Mouse (Mus musculus): ENCODE measurements around the gene Brinp2.

Brinp2 gene

GRCm38 (mm10) chr1:158356051-158356461 lies at the start of gene Brinp2:
Gene Brinp2 (minus strand): TSS chr1:158356326.
- peak; percentile 37 for DNase-seq (ENCODE audit: low spot score)

- no peak for DNase-seq (ENCODE audit: low spot score)
These were observed 44.8 kb upstream of the Brinp2 start for GRCm38 (mm10) chr1:158400898-158401297.

GRCm38 (mm10) chr1:158397058-158397457 lies 40.9 kb upstream of the Brinp2 start:
- no peak for DNase-seq (ENCODE audit: low spot score)

GRCm38 (mm10) chr1:158390693-158391092 lies 34.6 kb upstream of the Brinp2 start:
- DNase-seq (ENCODE audit: low spot score) = no peak

GRCm38 (mm10) chr1:158388995-158389394 lies 32.9 kb upstream of the Brinp2 start:
- no peak for DNase-seq (ENCODE audit: low spot score)

- no peak for DNase-seq (ENCODE audit: low spot score)
These were observed 30.7 kb upstream of the Brinp2 start for GRCm38 (mm10) chr1:158386781-158387180.

- DNase-seq (ENCODE audit: low spot score) = no peak
These were observed 29.2 kb upstream of the Brinp2 start for GRCm38 (mm10) chr1:158385311-158385710.

- DNase-seq (ENCODE audit: low spot score) = no peak
These were observed 27.1 kb upstream of the Brinp2 start for GRCm38 (mm10) chr1:158383210-158383609.

GRCm38 (mm10) chr1:158382277-158382676 lies 26.2 kb upstream of the Brinp2 start:
- DNase-seq (ENCODE audit: low spot score) = no peak

- no peak for DNase-seq (ENCODE audit: low spot score)
These were observed 8.3 kb upstream of the Brinp2 start for GRCm38 (mm10) chr1:158364461-158364860.

- no peak for DNase-seq (ENCODE audit: low spot score)
These were observed 6.4 kb upstream of the Brinp2 start for GRCm38 (mm10) chr1:158362292-158363101.

GRCm38 (mm10) chr1:158361964-158362291 lies 5.8 kb upstream of the Brinp2 start, which contains the start of gene Astn1:
Gene Astn1 (plus strand): TSS chr1:158362273.
- no peak for DNase-seq (ENCODE audit: low spot score)

- DNase-seq (ENCODE audit: low spot score) = no peak
These were observed 712 bp downstream of the Brinp2 start for GRCm38 (mm10) chr1:158355177-158356050.

- DNase-seq (ENCODE audit: low spot score) = no peak
These were observed 2.3 kb downstream of the Brinp2 start for GRCm38 (mm10) chr1:158353656-158354371.

GRCm38 (mm10) chr1:158343243-158343714 lies 12.8 kb downstream of the Brinp2 start:
- no peak for DNase-seq (ENCODE audit: low spot score)

GRCm38 (mm10) chr1:158328839-158329238 lies 27.3 kb downstream of the Brinp2 start:
- DNase-seq (ENCODE audit: low spot score) = no peak

- no peak for DNase-seq (ENCODE audit: low spot score)
These were observed 28.0 kb downstream of the Brinp2 start for GRCm38 (mm10) chr1:158328126-158328525.

GRCm38 (mm10) chr1:158323325-158323724 lies 32.8 kb downstream of the Brinp2 start:
- DNase-seq (ENCODE audit: low spot score) = no peak

- no peak for DNase-seq (ENCODE audit: low spot score)
These were observed 45.5 kb downstream of the Brinp2 start for GRCm38 (mm10) chr1:158310426-158311156.

- no peak for DNase-seq (ENCODE audit: low spot score)
These were observed 59.1 kb downstream of the Brinp2 start for GRCm38 (mm10) chr1:158297042-158297441.

- DNase-seq (ENCODE audit: low spot score) = no peak
These were observed 59.7 kb downstream of the Brinp2 start for GRCm38 (mm10) chr1:158296287-158296931.
